In the genomic region with DNA sequence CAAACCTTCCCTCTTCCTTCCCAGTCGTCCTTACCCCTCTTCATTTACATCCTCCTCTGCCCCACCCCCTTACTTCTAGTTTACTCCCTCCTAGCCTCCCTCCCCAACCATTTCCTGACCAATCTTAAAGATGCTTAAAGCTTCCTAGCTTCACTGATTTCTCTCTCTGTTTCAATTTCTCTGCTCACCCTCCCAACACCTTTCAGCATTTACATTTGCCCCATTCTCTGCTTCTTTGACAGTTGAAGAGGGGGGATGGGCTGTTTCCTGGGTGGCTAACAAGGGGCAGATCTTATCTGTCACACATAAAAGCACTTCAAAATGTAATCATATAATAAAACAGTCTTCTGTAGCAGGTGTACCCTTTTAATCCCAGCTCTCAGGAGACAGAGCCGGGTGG, we compare ENCODE assay signal across 20 mouse cellular contexts. TPM values are rescaled to one million over a fixed set of nuclear protein-coding genes. Genes with fewer than 3 reads are reported as not detected.
DNase-seq lines count a peak whose midpoint lies in the region; ATAC-seq lines count a peak whose summit lies in the region.
"Had no signal": no experiment of that assay in that cellular context is flagged by ENCODE, and none has a peak within 500 bp of the region (broad histone marks: within the 10 kb centered on the region; RNA-seq: fewer than 3 reads in every experiment).

No protein-coding gene starts in this region.

- no peak overlapping the region for H3K9ac ChIP-seq in hindbrain, embryonic 14.5 days

- H3K4me1 ChIP-seq in hindbrain, embryonic 14.5 days (replicated peaks; ENCODE audit: control insufficient read depth, insufficient read depth, low read length), result no peaks in the 10 kb centered on the region

- no peaks in the 10 kb centered on the region for H3K27me3 ChIP-seq in hindbrain, embryonic 14.5 days (ENCODE audit: control insufficient read depth, insufficient read depth, low read length)

- ATAC-seq in hindbrain, embryonic 14.5 days (ENCODE audit: low FRiP score), result no peak
- ATAC-seq: lung, postnatal 0 days; Patski had no signal

- H3K9me3 ChIP-seq in hindbrain, embryonic 14.5 days (ENCODE audit: control insufficient read depth, low read length), result no peaks in the 10 kb centered on the region

- H3K27ac ChIP-seq in hindbrain, embryonic 14.5 days, result no peak overlapping the region
- H3K27ac ChIP-seq: stomach, postnatal 0 days had no signal

- H3K4me3 ChIP-seq in hindbrain, embryonic 14.5 days (replicated peaks; ENCODE audit: low read length), result no peak overlapping the region

- WGBS in hindbrain, embryonic 14.5 days, result 38% methylated on average over 2 of the region's 2 CpGs

- DNase-seq in spleen, adult 18-20 months, result peak; percentile 26 to 35
- DNase-seq in spleen, postnatal 14 days (ENCODE audit: low spot score in 2 of 2), result no peak
- peak; percentile 86 for DNase-seq in induced T-regulatory cell, adult 2 months (ENCODE audit: low read depth)
- DNase-seq in spleen, postnatal 36 days (ENCODE audit: low spot score in 2 of 2), result peak; percentile 77 to 85
- DNase-seq in thymus, postnatal 4 days, result peak; percentile 71
- no peak for DNase-seq in adrenal gland, adult 8-10 months
- no peak for DNase-seq in hindbrain, embryonic 14.5 days (ENCODE audit: low spot score)
- DNase-seq: gastrocnemius, postnatal 10 days; heart, postnatal 36 days; kidney, adult 11 months; kidney, postnatal 36 days; midbrain, embryonic 14.5 days; right cerebral cortex, postnatal 14 days had no signal

- no peaks in the 10 kb centered on the region for H3K36me3 ChIP-seq in hindbrain, embryonic 14.5 days (replicated peaks; ENCODE audit: control insufficient read depth, insufficient read depth)

- H3K4me2 ChIP-seq in hindbrain, embryonic 14.5 days (replicated peaks), result no peak overlapping the region
- H3K4me2 ChIP-seq: liver, embryonic 11.5 days had no signal

RNA-seq across cellular contexts. Expression of gene Fam111a, which starts 3.9 kb away (rescaled TPM):
- 1 to 10 TPM; 2.2 to 5.5 (median 4.6) TPM for total RNA-seq in adrenal gland, adult 8-10 months (2022)
- polyA plus RNA-seq in hindbrain, embryonic 14.5 days (2014; fragmentation: Nextera tagmentation; extraction: Ambion mirVana), result 7.1 and 7.5 TPM in 2 replicates

RNA-seq across cellular contexts. Expression of gene Dtx4, which starts 40.4 kb away (rescaled TPM):
- total RNA-seq in adrenal gland, adult 8-10 months (2022), result 10 to 100 TPM; 12.6 to 26.3 (median 19.7) TPM
- polyA plus RNA-seq in hindbrain, embryonic 14.5 days (2014; fragmentation: Nextera tagmentation; extraction: Ambion mirVana), result 44.1 and 50.6 TPM in 2 replicates

RNA-seq across cellular contexts. Expression of gene Gm4952, which starts 58.1 kb away (rescaled TPM):
- under 1 TPM in 1 of 4 experiments, not detected in 3; 0.16 TPM for total RNA-seq in adrenal gland, adult 8-10 months (2022)
- polyA plus RNA-seq in hindbrain, embryonic 14.5 days (2014; fragmentation: Nextera tagmentation; extraction: Ambion mirVana), result not detected in 2 replicates
- total RNA-seq: gastrocnemius, postnatal 10 days; heart, adult 8-10 months; heart, postnatal 36 days; left cerebral cortex, postnatal 36 days had no signal
- polyA plus RNA-seq: lung, postnatal 0 days; neural tube, embryonic 11.5 days had no signal

Comparison
In these comparisons a context has a peak if more than half of its experiments do, and no peak if none do; other contexts are left out.
1. DNase-seq: peak in spleen, adult 18-20 months (2 of 2), induced T-regulatory cell, adult 2 months (single experiment), spleen, postnatal 36 days (2 of 2) and thymus, postnatal 4 days (single experiment); none in spleen, postnatal 14 days (0 of 2), adrenal gland, adult 8-10 months (single experiment) and hindbrain, embryonic 14.5 days (single experiment).